Mouse (Mus musculus): ENCODE data around the gene Evi5l. TPM values are rescaled to one million over a fixed set of nuclear protein-coding genes. Genes with fewer than 3 reads are reported as not detected.

Gene Evi5l
- total RNA-seq, 1 experiment, result 5.2 TPM

- TF ChIP-seq ZNF384 (IDR thresholded peaks at IDR 0.05; ENCODE audit: low read depth, low read length) (no peak), CHD2 (IDR thresholded peaks at IDR 0.05; ENCODE audit: low read depth, low read length) (peak; percentile 32; the same call in 1 of the 2 replicates), HCFC1 (IDR thresholded peaks at IDR 0.05; ENCODE audit: borderline replicate concordance, insufficient read depth, low read length) (no peak), MAFK (IDR thresholded peaks at IDR 0.05; ENCODE audit: insufficient read depth, low read depth, low read length) (no peak), ZC3H11A (IDR thresholded peaks at IDR 0.05; ENCODE audit: borderline replicate concordance, low read depth, low read length) (peak; percentile 39; the same call in 1 of the 2 replicates)
Observed at GRCm38 (mm10) chr8:4192807-4193587, 26.6 kb downstream of the Evi5l start.

GRCm38 (mm10) chr8:4193588-4193894, 27.2 kb downstream of the Evi5l start:
- in situ Hi-C loops (cut with MboI; ENCODE audit: low sequenced_read_pairs in 2 of 2, unreplicated experiment in 2 of 2), result no loop called here
- Histone ChIP-seq H3K9ac (ENCODE audit: insufficient read depth, low read depth, low read length, poor library complexity, severe bottlenecking) (no peak overlapping the region), H3K4me3 (ENCODE audit: insufficient read depth in 1 of 2, low read depth in 1 of 2, low read length in 2 of 2, poor library complexity in 1 of 2, severe bottlenecking in 1 of 2) (no peak overlapping the region)

More at GRCm38 (mm10) chr8:4192807-4193587, 26.6 kb downstream of the Evi5l start:
- Histone ChIP-seq H3K9me3 (ENCODE audit: control insufficient read depth, insufficient read depth, low read depth, low read length) (no peaks in the 10 kb centered on the region), H3K4me1 (ENCODE audit: control insufficient read depth in 2 of 2, insufficient read depth in 2 of 2, low read length in 2 of 2, poor library complexity in 1 of 2) (peaks cover 0 to 13% of the 10 kb centered on the region in 2 experiments; a peak in 2 of 4 replicates), H3K9ac (ENCODE audit: insufficient read depth, low read depth, low read length, poor library complexity, severe bottlenecking) (no peak overlapping the region), H3K4me3 (ENCODE audit: insufficient read depth in 1 of 2, low read depth in 1 of 2, low read length in 2 of 2, poor library complexity in 1 of 2, severe bottlenecking in 1 of 2) (peak overlapping the region in 1 of 2 experiments; percentile 24; a peak in 2 of 4 replicates), H3K36me3 (ENCODE audit: control insufficient read depth, insufficient read depth, low read length, poor library complexity, severe bottlenecking) (no peaks in the 10 kb centered on the region), H3K27ac (ENCODE audit: insufficient read depth, low read depth, low read length, poor library complexity, severe bottlenecking) (peak overlapping the region; percentile 7; the same call in 1 of the 2 replicates)
- in situ Hi-C loops (cut with MboI; ENCODE audit: low sequenced_read_pairs in 2 of 2, unreplicated experiment in 2 of 2), result no loop called here
- DNase-seq (ENCODE audit: low read depth, low spot score), result peak; percentile 78

GRCm38 (mm10) chr8:4201321-4201720, 35.0 kb downstream of the Evi5l start:
- H3K27ac ChIP-seq (ENCODE audit: insufficient read depth, low read depth, low read length, poor library complexity, severe bottlenecking), result no peak overlapping the region
- H3K4me1 ChIP-seq (ENCODE audit: control insufficient read depth in 2 of 2, insufficient read depth in 2 of 2, low read length in 2 of 2, poor library complexity in 1 of 2), result no peaks in the 10 kb centered on the region
- no peak overlapping the region for H3K4me3 ChIP-seq (ENCODE audit: insufficient read depth in 1 of 2, low read depth in 1 of 2, low read length in 2 of 2, poor library complexity in 1 of 2, severe bottlenecking in 1 of 2)
- TF ChIP-seq ZNF384 (IDR thresholded peaks at IDR 0.05; ENCODE audit: low read depth, low read length) (no peak), CHD2 (IDR thresholded peaks at IDR 0.05; ENCODE audit: low read depth, low read length) (no peak), HCFC1 (IDR thresholded peaks at IDR 0.05; ENCODE audit: borderline replicate concordance, insufficient read depth, low read length) (no peak), MAFK (IDR thresholded peaks at IDR 0.05; ENCODE audit: insufficient read depth, low read depth, low read length) (no peak), ZC3H11A (IDR thresholded peaks at IDR 0.05; ENCODE audit: borderline replicate concordance, low read depth, low read length) (no peak)
- in situ Hi-C loops (cut with MboI; ENCODE audit: low sequenced_read_pairs in 2 of 2, unreplicated experiment in 2 of 2), result no loop called here
- no peaks in the 10 kb centered on the region for H3K36me3 ChIP-seq (ENCODE audit: control insufficient read depth, insufficient read depth, low read length, poor library complexity, severe bottlenecking)
- no peak overlapping the region for H3K9ac ChIP-seq (ENCODE audit: insufficient read depth, low read depth, low read length, poor library complexity, severe bottlenecking)
- no peak for DNase-seq (ENCODE audit: low read depth, low spot score)
- no peaks in the 10 kb centered on the region for H3K9me3 ChIP-seq (ENCODE audit: control insufficient read depth, insufficient read depth, low read depth, low read length)

More at GRCm38 (mm10) chr8:4193588-4193894, 27.2 kb downstream of the Evi5l start:
- H3K9me3 ChIP-seq (ENCODE audit: control insufficient read depth, insufficient read depth, low read depth, low read length), result no peaks in the 10 kb centered on the region
- DNase-seq (ENCODE audit: low read depth, low spot score), result no peak
- H3K36me3 ChIP-seq (ENCODE audit: control insufficient read depth, insufficient read depth, low read length, poor library complexity, severe bottlenecking), result no peaks in the 10 kb centered on the region
- TF ChIP-seq ZNF384 (IDR thresholded peaks at IDR 0.05; ENCODE audit: low read depth, low read length) (no peak), ZC3H11A (IDR thresholded peaks at IDR 0.05; ENCODE audit: borderline replicate concordance, low read depth, low read length) (no peak)
- peaks cover 0 to 13% of the 10 kb centered on the region in 2 experiments; a peak in 2 of 4 replicates for H3K4me1 ChIP-seq (ENCODE audit: control insufficient read depth in 2 of 2, insufficient read depth in 2 of 2, low read length in 2 of 2, poor library complexity in 1 of 2)
- no peak overlapping the region for H3K27ac ChIP-seq (ENCODE audit: insufficient read depth, low read depth, low read length, poor library complexity, severe bottlenecking)

- peaks cover 0 to 2% of the 10 kb centered on the region in 2 experiments; a peak in 1 of 4 replicates for H3K4me1 ChIP-seq (ENCODE audit: control insufficient read depth in 2 of 2, insufficient read depth in 2 of 2, low read length in 2 of 2, poor library complexity in 1 of 2)
- no peak for TF ChIP-seq ZC3H11A (IDR thresholded peaks at IDR 0.05; ENCODE audit: borderline replicate concordance, low read depth, low read length)
- no peak for TF ChIP-seq MAFK (IDR thresholded peaks at IDR 0.05; ENCODE audit: insufficient read depth, low read depth, low read length)
- no peak for TF ChIP-seq HCFC1 (IDR thresholded peaks at IDR 0.05; ENCODE audit: borderline replicate concordance, insufficient read depth, low read length)
- TF ChIP-seq ZNF384 (IDR thresholded peaks at IDR 0.05; ENCODE audit: low read depth, low read length), result no peak
- no peak for TF ChIP-seq CHD2 (IDR thresholded peaks at IDR 0.05; ENCODE audit: low read depth, low read length)
- H3K4me3 ChIP-seq (ENCODE audit: insufficient read depth in 1 of 2, low read depth in 1 of 2, low read length in 2 of 2, poor library complexity in 1 of 2, severe bottlenecking in 1 of 2), result peak overlapping the region; percentile 42 to 43
- in situ Hi-C loops (cut with MboI; ENCODE audit: low sequenced_read_pairs in 2 of 2, unreplicated experiment in 2 of 2), result no loop called here
- H3K9ac ChIP-seq (ENCODE audit: insufficient read depth, low read depth, low read length, poor library complexity, severe bottlenecking), result peak overlapping the region; percentile 8; the same call in 1 of the 2 replicates
- no peak overlapping the region for H3K27ac ChIP-seq (ENCODE audit: insufficient read depth, low read depth, low read length, poor library complexity, severe bottlenecking)
- DNase-seq (ENCODE audit: low read depth, low spot score), result peak; percentile 31
- 0 out of 2 replicates have a peak, but pooled peaks cover 1% of the 10 kb centered on the region for H3K9me3 ChIP-seq (ENCODE audit: control insufficient read depth, insufficient read depth, low read depth, low read length)
- H3K36me3 ChIP-seq (ENCODE audit: control insufficient read depth, insufficient read depth, low read length, poor library complexity, severe bottlenecking), result no peaks in the 10 kb centered on the region
Observed at GRCm38 (mm10) chr8:4205246-4206123, 39.1 kb downstream of the Evi5l start.

Measured in ES-E14 (cell line).